Mouse (Mus musculus): ENCODE measurements around the gene Zscan20. TPM values are rescaled to one million over a fixed set of nuclear protein-coding genes. Genes with fewer than 3 reads are reported as not detected.
"Not testable (repeated sequence)": the region's sequence is repeated elsewhere in the genome, so short reads cannot be mapped to it uniquely, and the experiment has no call there.

The Zscan20 gene
- polyA plus RNA-seq, 1 experiment from 2014 or later: 6.3 TPM

DNA sequence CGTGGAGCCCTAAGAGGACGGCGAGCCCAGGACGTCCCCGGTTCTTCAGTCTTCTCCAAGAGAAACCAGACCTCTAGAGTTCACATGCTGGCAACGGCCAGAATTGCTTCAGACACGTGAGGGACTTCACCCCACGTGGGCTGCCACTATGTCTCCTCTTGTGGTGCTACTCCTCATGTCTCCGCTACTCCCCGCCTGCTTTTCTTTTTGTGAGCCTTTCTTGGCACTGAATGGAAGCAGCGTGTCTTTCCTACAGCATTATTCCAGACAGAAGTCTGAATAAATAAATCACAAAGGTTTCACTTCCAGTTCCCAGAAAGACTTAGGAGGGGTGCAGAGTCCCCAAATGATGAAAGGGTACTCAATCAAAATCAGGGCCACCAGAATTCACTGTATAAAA lies 2.2 kb downstream of the Zscan20 start:
- no peak overlapping the region for H3K27ac ChIP-seq
- H3K4me1 ChIP-seq: peaks cover 25% of the 10 kb centered on the region
- H3K27me3 ChIP-seq (ENCODE audit: poor library complexity, severe bottlenecking): no peaks in the 10 kb centered on the region
- DNase-seq (ENCODE audit: extremely low spot score, low spot score): no peak
- H3K36me3 ChIP-seq (replicated peaks): peaks cover 39% of the 10 kb centered on the region
- H3K9me3 ChIP-seq: no peaks in the 10 kb centered on the region
- WGBS: 93% methylated on average over 11 of the region's 11 CpGs
- H3K4me3 ChIP-seq: no peak overlapping the region

DNA sequence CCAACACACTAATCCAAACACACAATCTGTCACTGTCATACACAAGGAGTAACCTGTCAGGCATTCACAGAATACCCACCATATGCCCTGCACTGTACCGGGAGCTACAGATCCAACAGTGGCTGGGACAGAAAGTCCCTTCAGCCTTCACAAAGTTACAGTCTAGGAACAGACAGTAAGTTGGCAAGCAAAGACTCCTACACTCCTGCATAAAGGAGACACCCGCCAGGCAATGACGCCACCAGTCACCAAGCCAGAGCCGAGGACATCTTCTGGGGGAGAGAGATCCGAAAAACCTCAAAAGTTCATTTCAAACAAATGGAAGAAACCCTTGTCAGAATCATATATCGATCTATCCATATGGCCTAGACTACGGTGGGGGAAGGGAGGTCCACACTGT lies 3.3 kb downstream of the Zscan20 start:
- Histone ChIP-seq H3K9me3 (no peaks in the 10 kb centered on the region), H3K4me3 (no peak overlapping the region), H3K4me1 (peaks cover 25% of the 10 kb centered on the region), H3K27ac (no peak overlapping the region), H3K27me3 (ENCODE audit: poor library complexity, severe bottlenecking) (no peaks in the 10 kb centered on the region), H3K36me3 (replicated peaks) (peaks cover 49% of the 10 kb centered on the region)
- WGBS: 98% methylated on average over 7 of the region's 7 CpGs
- no peak for DNase-seq (ENCODE audit: extremely low spot score, low spot score)

DNA sequence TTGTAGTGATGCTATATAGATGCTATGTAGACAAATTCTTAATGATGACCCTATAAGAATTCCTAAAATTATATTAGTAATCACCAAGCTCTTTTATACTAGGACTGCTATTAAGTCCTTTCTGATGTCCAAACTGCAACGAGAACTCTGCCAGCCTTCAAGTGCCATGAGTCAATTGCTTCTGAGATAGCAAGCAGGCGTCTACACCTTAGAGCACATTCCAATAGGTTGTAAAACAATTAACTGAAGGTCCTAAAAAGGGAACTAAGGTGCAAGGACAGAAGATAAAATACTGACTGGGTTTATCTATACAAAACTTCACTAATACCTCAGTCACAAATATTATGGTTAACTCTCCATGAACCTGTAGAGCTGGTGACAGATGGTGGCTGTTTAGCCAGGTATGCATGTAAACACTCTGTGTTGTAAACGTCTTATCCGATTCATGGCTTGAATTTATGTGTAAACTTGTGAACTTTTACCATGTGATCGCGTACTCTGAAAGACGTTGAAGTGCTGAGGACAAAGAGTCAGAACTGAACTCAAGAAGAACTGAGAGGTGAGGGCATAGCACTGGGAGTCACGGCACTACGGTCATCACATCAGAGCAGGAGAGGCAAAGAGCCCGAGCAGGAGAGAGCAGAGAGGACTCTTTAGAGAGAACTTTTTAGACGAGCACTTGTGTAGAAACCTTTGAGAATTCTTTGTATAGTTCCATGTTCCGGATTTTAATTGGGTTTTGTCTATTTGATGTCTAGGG lies 11.9 kb downstream of the Zscan20 start:
- WGBS: 93% methylated on average over 12 of the region's 12 CpGs
- Histone ChIP-seq H3K27me3 (ENCODE audit: poor library complexity, severe bottlenecking) (no peaks in the 10 kb centered on the region), H3K9me3 (no peaks in the 10 kb centered on the region), H3K36me3 (replicated peaks) (peaks cover 59% of the 10 kb centered on the region), H3K27ac (no peak overlapping the region), H3K4me3 (no peak overlapping the region), H3K4me1 (peaks cover 8% of the 10 kb centered on the region; the same call in 1 of the 2 replicates)
- no peak for DNase-seq (ENCODE audit: extremely low spot score, low spot score)

DNA sequence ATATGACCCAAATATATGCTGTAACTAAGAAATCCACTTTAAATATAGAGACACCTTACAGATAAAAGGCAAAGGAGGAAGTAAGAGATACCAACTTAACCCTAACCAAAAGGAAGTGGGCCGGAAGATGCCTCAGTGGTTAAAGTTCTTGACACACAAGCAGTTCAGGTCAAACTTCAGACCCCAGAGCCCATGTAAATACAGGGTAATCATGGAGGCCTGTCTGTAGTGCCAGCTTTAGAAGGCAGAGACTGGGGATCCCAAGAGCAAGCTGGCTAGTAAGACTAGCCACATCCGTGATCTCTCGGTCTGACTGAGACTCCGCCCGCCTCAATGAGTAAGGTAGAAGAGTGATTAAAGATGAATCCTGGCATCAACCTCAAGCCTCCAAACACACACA lies 15.8 kb downstream of the Zscan20 start:
- H3K27me3 ChIP-seq (ENCODE audit: poor library complexity, severe bottlenecking): no peaks in the 10 kb centered on the region
- 94% methylated on average over 5 of the region's 5 CpGs for WGBS
- H3K36me3 ChIP-seq (replicated peaks): peaks cover 54% of the 10 kb centered on the region
- H3K4me3 ChIP-seq: no peak overlapping the region
- peaks cover 8% of the 10 kb centered on the region; the same call in 1 of the 2 replicates for H3K4me1 ChIP-seq
- no peaks in the 10 kb centered on the region for H3K9me3 ChIP-seq
- no peak for DNase-seq (ENCODE audit: extremely low spot score, low spot score)
- no peak overlapping the region for H3K27ac ChIP-seq

DNA sequence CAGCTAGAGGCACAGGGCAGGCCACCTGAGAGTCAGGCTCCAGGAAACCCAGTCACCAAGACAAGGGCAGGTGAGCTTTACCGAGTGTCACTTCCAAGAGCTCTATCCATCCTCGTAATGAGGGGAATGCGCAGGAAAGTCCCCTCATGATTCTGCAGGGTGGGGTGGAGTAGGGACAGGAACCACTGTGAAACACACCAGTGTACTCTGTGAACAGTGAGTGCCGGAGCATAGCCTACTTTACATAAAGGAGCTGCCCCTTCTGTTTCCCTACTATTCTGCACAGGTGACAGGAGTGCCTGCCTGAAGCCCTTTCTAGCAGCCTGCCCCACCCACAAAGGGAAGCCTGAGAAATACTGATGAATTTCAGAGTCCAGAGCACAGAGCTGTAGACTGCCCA lies 16.6 kb downstream of the Zscan20 start:
- no peak overlapping the region for H3K4me3 ChIP-seq
- 97% methylated on average over 4 of the region's 4 CpGs for WGBS
- no peak for DNase-seq (ENCODE audit: extremely low spot score, low spot score)

DNA sequence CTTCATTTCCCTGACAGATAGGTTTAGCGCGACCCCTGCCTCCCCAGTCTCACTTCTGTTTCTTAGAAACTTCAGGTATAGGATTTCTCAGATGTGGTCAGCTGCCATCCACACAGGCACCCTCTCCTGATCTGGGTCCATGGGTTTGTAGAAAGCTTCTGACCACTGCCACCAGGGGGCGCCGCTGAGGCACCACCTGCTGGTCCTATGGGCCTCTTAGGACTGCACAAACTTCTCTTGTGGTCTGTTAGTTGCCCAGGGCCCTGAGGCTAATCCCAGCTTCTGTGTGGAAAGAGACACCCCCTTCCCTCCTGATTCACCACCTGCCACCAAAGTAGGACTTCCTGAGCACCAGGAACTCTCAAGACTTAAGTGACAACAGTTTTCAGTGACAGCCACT lies 30.7 kb downstream of the Zscan20 start:
- no peak overlapping the region for H3K27ac ChIP-seq
- H3K27me3 ChIP-seq (ENCODE audit: poor library complexity, severe bottlenecking): no peaks in the 10 kb centered on the region
- DNase-seq (ENCODE audit: extremely low spot score, low spot score): no peak
- H3K4me1 ChIP-seq: no peaks in the 10 kb centered on the region
- peaks cover 46% of the 10 kb centered on the region for H3K9me3 ChIP-seq
- H3K4me3 ChIP-seq: no peak overlapping the region
- peaks cover 79% of the 10 kb centered on the region for H3K36me3 ChIP-seq (replicated peaks)
- 58% methylated on average over 4 of the region's 4 CpGs for WGBS

More for the DNA sequence above, 16.6 kb downstream of the Zscan20 start:
- Histone ChIP-seq H3K9me3 (no peaks in the 10 kb centered on the region), H3K27ac (no peak overlapping the region), H3K27me3 (ENCODE audit: poor library complexity, severe bottlenecking) (no peaks in the 10 kb centered on the region), H3K4me1 (peaks cover 8% of the 10 kb centered on the region; the same call in 1 of the 2 replicates), H3K36me3 (replicated peaks) (peaks cover 54% of the 10 kb centered on the region)

DNA sequence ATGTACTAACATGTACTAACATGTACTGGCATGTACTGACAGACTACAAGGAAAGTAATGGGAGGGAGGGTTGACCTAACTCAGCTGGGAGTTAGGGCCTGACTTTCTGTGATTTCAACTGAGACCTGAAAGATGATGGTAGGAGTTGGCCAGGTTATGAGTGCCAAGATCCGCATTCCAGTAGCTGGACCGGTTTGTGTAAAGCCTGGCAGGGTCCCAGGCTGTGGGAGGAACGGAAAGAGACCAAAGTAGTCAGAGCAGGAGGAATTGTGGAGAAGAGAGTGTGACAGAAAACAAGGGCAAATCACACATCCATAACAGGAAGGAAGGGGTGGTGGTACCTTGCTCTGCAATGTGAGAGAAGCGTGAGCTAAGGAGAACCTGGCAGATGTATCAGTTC lies 34.1 kb downstream of the Zscan20 start:
- 97% methylated on average over 4 of the region's 4 CpGs for WGBS
- Histone ChIP-seq H3K4me3 (no peak overlapping the region), H3K27ac (no peak overlapping the region), H3K36me3 (replicated peaks) (peaks cover 45% of the 10 kb centered on the region), H3K27me3 (ENCODE audit: poor library complexity, severe bottlenecking) (no peaks in the 10 kb centered on the region), H3K4me1 (no peaks in the 10 kb centered on the region), H3K9me3 (peaks cover 15% of the 10 kb centered on the region)
- no peak for DNase-seq (ENCODE audit: extremely low spot score, low spot score)

DNA sequence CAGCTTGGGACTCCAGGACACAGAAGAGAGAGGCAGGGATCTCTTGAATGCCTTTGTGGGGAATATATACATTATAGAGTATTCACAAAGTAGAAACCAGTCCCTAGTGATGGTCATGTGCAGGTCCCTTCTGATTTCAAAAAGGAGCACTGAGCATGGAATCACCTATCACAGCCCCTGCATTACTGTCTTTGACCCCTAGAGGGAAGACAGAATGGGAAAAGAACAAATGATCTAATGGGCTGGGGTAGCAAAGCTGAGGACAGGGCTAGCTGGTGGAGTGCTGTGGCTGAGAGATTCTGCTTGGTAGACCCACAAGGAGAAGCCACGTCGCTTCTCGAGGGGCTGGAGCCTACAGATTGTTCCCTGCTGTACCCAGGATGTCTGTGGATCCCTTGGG lies 49.6 kb downstream of the Zscan20 start:
- WGBS: 90% methylated on average over 3 of the region's 3 CpGs
- H3K9me3 ChIP-seq: no peaks in the 10 kb centered on the region
- no peak overlapping the region for H3K27ac ChIP-seq
- H3K36me3 ChIP-seq (replicated peaks): no peaks in the 10 kb centered on the region
- no peaks in the 10 kb centered on the region for H3K27me3 ChIP-seq (ENCODE audit: poor library complexity, severe bottlenecking)
- no peak overlapping the region for H3K4me3 ChIP-seq
- no peaks in the 10 kb centered on the region for H3K4me1 ChIP-seq
- DNase-seq (ENCODE audit: extremely low spot score, low spot score): no peak

DNA sequence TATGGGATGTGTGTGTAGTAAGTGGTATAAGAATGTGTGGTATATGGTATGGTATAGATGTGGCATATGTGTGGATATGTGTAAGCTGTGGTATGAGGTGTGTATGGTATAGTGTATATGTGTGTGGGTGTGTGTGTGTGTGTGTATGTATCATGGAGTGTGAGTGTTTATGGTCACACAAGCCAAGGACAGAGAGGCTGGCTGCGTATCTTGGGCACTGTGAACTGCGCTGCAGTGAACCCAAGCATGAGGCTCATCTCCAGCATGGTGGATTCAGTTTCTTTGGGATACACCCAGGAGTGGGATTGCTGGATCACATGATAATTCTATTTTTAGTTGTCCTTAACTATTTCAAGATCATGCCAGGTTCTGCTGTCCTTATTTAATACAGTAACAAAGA lies 55.7 kb downstream of the Zscan20 start:
- H3K4me1 ChIP-seq: no peaks in the 10 kb centered on the region
- no peaks in the 10 kb centered on the region for H3K9me3 ChIP-seq
- H3K27me3 ChIP-seq (ENCODE audit: poor library complexity, severe bottlenecking): no peaks in the 10 kb centered on the region
- no peak for DNase-seq (ENCODE audit: extremely low spot score, low spot score)
- no peaks in the 10 kb centered on the region for H3K36me3 ChIP-seq (replicated peaks)
- H3K27ac ChIP-seq: no peak overlapping the region
- H3K4me3 ChIP-seq: no peak overlapping the region
- 96% methylated on average over 2 of the region's 2 CpGs for WGBS

DNA sequence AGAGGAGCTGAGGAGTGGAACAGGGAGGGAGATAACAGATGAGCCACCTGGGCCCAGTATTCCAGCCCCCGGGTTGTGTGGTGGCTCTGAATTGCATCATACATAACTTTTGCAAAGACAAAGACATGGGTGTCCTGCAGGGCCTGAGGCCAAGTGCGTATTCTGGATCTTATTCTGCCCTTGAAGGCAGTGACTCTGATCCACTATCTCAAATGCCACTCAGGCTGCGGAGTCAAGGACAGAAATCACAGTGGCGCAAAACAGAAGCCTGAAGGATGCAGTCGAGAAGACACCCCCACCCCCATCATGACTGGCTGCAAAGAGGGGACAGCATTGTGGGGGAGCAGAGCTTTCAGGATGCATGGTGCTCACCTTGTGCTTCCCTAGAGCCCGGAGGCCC lies 59.1 kb downstream of the Zscan20 start:
- H3K4me3 ChIP-seq: no peak overlapping the region
- WGBS: 90% methylated on average over 6 of the region's 6 CpGs
- no peak for DNase-seq (ENCODE audit: extremely low spot score, low spot score)

DNA sequence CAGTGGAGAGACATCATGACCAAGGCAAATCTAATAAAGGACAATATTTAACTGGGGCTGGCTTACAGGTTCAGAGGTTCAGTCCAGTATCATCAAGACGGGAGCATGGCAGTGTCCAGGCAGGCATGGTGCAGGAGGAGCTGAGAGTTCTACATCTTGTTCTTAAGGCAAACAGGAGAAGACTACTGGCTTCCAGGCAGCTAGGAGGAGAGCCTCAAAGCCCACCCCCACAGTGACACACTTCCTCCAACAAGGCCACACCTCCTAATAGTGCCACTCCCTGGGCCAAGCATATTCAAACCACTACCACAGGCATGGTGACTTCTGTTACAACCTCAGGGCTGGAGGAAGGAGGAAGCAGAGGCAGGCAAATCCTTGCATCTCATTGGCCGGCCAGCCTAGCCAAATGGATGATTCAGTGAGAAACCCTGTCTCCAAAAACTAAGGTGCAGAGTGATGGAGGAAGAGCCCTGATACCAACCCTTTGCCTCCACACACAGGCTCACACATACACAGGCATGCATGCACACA lies 65.9 kb downstream of the Zscan20 start:
- H3K36me3 ChIP-seq (replicated peaks); H3K9me3 ChIP-seq; H3K4me3 ChIP-seq; H3K27me3 ChIP-seq (ENCODE audit: poor library complexity, severe bottlenecking); DNase-seq (ENCODE audit: extremely low spot score, low spot score); H3K4me1 ChIP-seq; H3K27ac ChIP-seq: not testable (repeated sequence)
- WGBS: 78% methylated on average over 2 of the region's 2 CpGs

More for the DNA sequence above, 59.1 kb downstream of the Zscan20 start:
- Histone ChIP-seq H3K27me3 (ENCODE audit: poor library complexity, severe bottlenecking) (no peaks in the 10 kb centered on the region), H3K4me1 (no peaks in the 10 kb centered on the region), H3K27ac (no peak overlapping the region), H3K36me3 (replicated peaks) (no peaks in the 10 kb centered on the region), H3K9me3 (no peaks in the 10 kb centered on the region)

DNA sequence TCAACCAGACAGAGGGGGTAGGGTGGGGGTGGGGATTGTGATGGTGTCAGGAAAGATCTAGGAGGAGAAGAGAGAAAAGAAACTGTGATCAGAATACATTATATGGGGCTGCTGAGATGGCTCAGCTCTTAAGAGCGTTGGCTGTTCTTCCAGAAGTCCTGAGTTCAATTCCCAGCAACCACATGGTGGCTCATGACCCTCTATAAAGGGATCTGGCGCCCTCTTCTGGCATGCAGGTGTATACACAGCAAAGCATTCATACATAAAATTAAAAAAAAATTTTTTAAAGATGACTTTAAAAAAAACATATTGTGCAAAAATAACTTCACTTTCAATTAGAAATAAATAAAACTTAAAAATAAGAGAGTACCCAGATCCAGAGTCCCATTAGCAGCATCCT lies 66.5 kb downstream of the Zscan20 start:
- WGBS: 25% methylated on average over 2 of the region's 2 CpGs
- no peaks in the 10 kb centered on the region for H3K36me3 ChIP-seq (replicated peaks)
- no peaks in the 10 kb centered on the region for H3K9me3 ChIP-seq
- no peaks in the 10 kb centered on the region for H3K27me3 ChIP-seq (ENCODE audit: poor library complexity, severe bottlenecking)
- DNase-seq (ENCODE audit: extremely low spot score, low spot score): no peak
- no peaks in the 10 kb centered on the region for H3K4me1 ChIP-seq
- H3K27ac ChIP-seq: no peak overlapping the region
- no peak overlapping the region for H3K4me3 ChIP-seq

Measured in forebrain, embryonic 10.5 days (tissue).